Mouse (Mus musculus) myocyte (in vitro differentiated cells): ENCODE measurements at regions not wholly inside any gene's neighbourhood (a gene's known extent, or its start where the extent isn't known, plus 50 kb on each side); places are given as distances from the start of the nearest gene placed in this dataset.

Experiments
- E2F4 ChIP-seq: IDR thresholded peaks from one replicate; pipeline ENCODE4 v1.6.1; 2011; ENCODE audit warnings: mild to moderate bottlenecking, control low read depth, moderate library complexity; ENCODE audit not compliant: insufficient read depth
- MAX ChIP-seq: IDR thresholded peaks from one replicate; pipeline ENCODE4 v1.6.1; 2011; ENCODE audit warnings: low read depth, mild to moderate bottlenecking, control low read depth
- MYOG ChIP-seq, 3 experiments: IDR thresholded peaks; one replicate each; pipeline ENCODE4 v1.6.1; 2011; ENCODE audit warnings: control low read depth in 2 of 3, low read depth in 2 of 3, mild to moderate bottlenecking in 2 of 3; ENCODE audit not compliant: insufficient read length in 2 of 3, control insufficient read depth in 1 of 3, insufficient read depth in 1 of 3
- POLR2A ChIP-seq: IDR thresholded peaks from one replicate; pipeline ENCODE4 v1.6.1; 2011; ENCODE audit warnings: low read depth, mild to moderate bottlenecking, control low read depth, moderate library complexity; ENCODE audit not compliant: insufficient read length
- USF1 ChIP-seq: IDR thresholded peaks from one replicate; pipeline ENCODE4 v1.6.1; 2011; ENCODE audit warnings: low read depth, mild to moderate bottlenecking, control low read depth, moderate library complexity

- no peak for TF ChIP-seq USF1
- TF ChIP-seq MAX = no peak
- TF ChIP-seq POLR2A = no peak
- TF ChIP-seq E2F4 = no peak
- TF ChIP-seq MYOG (IDR thresholded peaks at IDR 0.05; ENCODE audit: control insufficient read depth in 1 of 3, insufficient read depth in 1 of 3, insufficient read length in 2 of 3, low read depth in 2 of 3) = no peak
Measured at GRCm38 (mm10) chr6:140279736-140280370, 144.0 kb upstream of the Plekha5 start.
